Mouse (Mus musculus) left cerebral cortex, adult 8-10 months (tissue): Measurements from ENCODE around the gene Gm28363. TPM values are rescaled to one million over a fixed set of nuclear protein-coding genes. Genes with fewer than 3 reads are reported as not detected.
"Not testable (repeated sequence)": the region's sequence is repeated elsewhere in the genome, so short reads cannot be mapped to it uniquely, and the experiment has no call there.

ENCODE experiments used
- DNase-seq, 2 experiments: peaks; one replicate each; pipeline ENCODE4 v3.0.0; 2022; ENCODE audit warnings: low spot score in 2 of 2
- total RNA-seq, 4 experiments: library from RNA; stranded (reverse); gene quantifications; 2 replicates each; pipeline ENCODE4 v1.2.4; 2022

Gm28363 gene
- not detected for total RNA-seq

- not testable (repeated sequence) for DNase-seq
These were observed at the start of gene Gm28363 for GRCm38 (mm10) chr1:117696831-117697230. Gm28363 (plus strand) TSS chr1:117697131.

GRCm38 (mm10) chr1:117650236-117650635 lies 46.7 kb upstream of the Gm28363 start:
- DNase-seq = not testable (repeated sequence)

Other genes with a start within 250 kb of the Gm28363 start
- gene B020011L13Rik, start 84.0 kb downstream of the Gm28363 start, total RNA-seq = not detected
- not detected for gene Gm28360, start 132.9 kb downstream of the Gm28363 start, total RNA-seq
- not detected for gene Gm28168, start 230.9 kb downstream of the Gm28363 start, total RNA-seq